Mouse (Mus musculus): Measurements from ENCODE around the gene Sox5.

The Sox5 gene

GRCm38 (mm10) chr6:144137397-144137796, 644.4 kb downstream of the Sox5 start:
- in situ Hi-C loops (cut with MboI, MseI) = no loop called here

- in situ Hi-C loops (cut with MboI, MseI) = no loop called here
These were observed 644.9 kb downstream of the Sox5 start for GRCm38 (mm10) chr6:144136894-144137293.

- in situ Hi-C loops (cut with MboI, MseI) = no loop called here
These were observed 651.9 kb downstream of the Sox5 start for GRCm38 (mm10) chr6:144129927-144130326.

GRCm38 (mm10) chr6:144119961-144120360, 661.8 kb downstream of the Sox5 start:
- in situ Hi-C loops (cut with MboI, MseI) = no loop called here

GRCm38 (mm10) chr6:144116646-144117045, 665.1 kb downstream of the Sox5 start:
- in situ Hi-C loops (cut with MboI, MseI) = no loop called here

- in situ Hi-C loops (cut with MboI, MseI) = no loop called here
These were observed 670.2 kb downstream of the Sox5 start for GRCm38 (mm10) chr6:144111561-144111960.

GRCm38 (mm10) chr6:144106848-144107247, 674.9 kb downstream of the Sox5 start:
- in situ Hi-C loops (cut with MboI, MseI) = no loop called here

- in situ Hi-C loops (cut with MboI, MseI) = no loop called here
These were observed 676.1 kb downstream of the Sox5 start for GRCm38 (mm10) chr6:144105645-144106044.

- in situ Hi-C loops (cut with MboI, MseI) = no loop called here
These were observed 678.2 kb downstream of the Sox5 start for GRCm38 (mm10) chr6:144103612-144104011.

GRCm38 (mm10) chr6:144100852-144101251, 680.9 kb downstream of the Sox5 start:
- in situ Hi-C loops (cut with MboI, MseI) = no loop called here

GRCm38 (mm10) chr6:144098119-144098518, 683.7 kb downstream of the Sox5 start:
- in situ Hi-C loops (cut with MboI, MseI) = no loop called here

- in situ Hi-C loops (cut with MboI, MseI) = no loop called here
These were observed 693.5 kb downstream of the Sox5 start for GRCm38 (mm10) chr6:144088256-144088655.

GRCm38 (mm10) chr6:144086096-144086810, 695.5 kb downstream of the Sox5 start:
- in situ Hi-C loops (cut with MboI, MseI) = no loop called here

GRCm38 (mm10) chr6:144082297-144082696, 699.5 kb downstream of the Sox5 start:
- in situ Hi-C loops (cut with MboI, MseI) = no loop called here

- in situ Hi-C loops (cut with MboI, MseI) = no loop called here
These were observed 704.0 kb downstream of the Sox5 start for GRCm38 (mm10) chr6:144077826-144078225.

- in situ Hi-C loops (cut with MboI, MseI) = no loop called here
These were observed 705.4 kb downstream of the Sox5 start for GRCm38 (mm10) chr6:144076376-144076775.

GRCm38 (mm10) chr6:144075327-144075941, 706.3 kb downstream of the Sox5 start:
- in situ Hi-C loops (cut with MboI, MseI) = no loop called here

GRCm38 (mm10) chr6:144074826-144075225, 707.0 kb downstream of the Sox5 start:
- in situ Hi-C loops (cut with MboI, MseI) = no loop called here

GRCm38 (mm10) chr6:144070461-144070860, 711.3 kb downstream of the Sox5 start:
- in situ Hi-C loops (cut with MboI, MseI) = no loop called here

- in situ Hi-C loops (cut with MboI, MseI) = no loop called here
These were observed 714.3 kb downstream of the Sox5 start for GRCm38 (mm10) chr6:144067491-144067890.

- in situ Hi-C loops (cut with MboI, MseI) = no loop called here
These were observed 719.3 kb downstream of the Sox5 start for GRCm38 (mm10) chr6:144062428-144062827.

- in situ Hi-C loops (cut with MboI, MseI) = no loop called here
These were observed 720.0 kb downstream of the Sox5 start for GRCm38 (mm10) chr6:144061814-144062213.

- in situ Hi-C loops (cut with MboI, MseI) = no loop called here
These were observed 724.6 kb downstream of the Sox5 start for GRCm38 (mm10) chr6:144057098-144057632.

Data from T-helper 2 cell (primary cell).